Mouse (Mus musculus) T-helper 2 cell (primary cell): ENCODE data around the gene Krtap2-4.

ENCODE experiments used
- in situ Hi-C: fragments of 300-600 bp; cut with MboI, MseI; formaldehyde crosslinking; loops from one replicate; pipeline ENCODE4 v1.15.1; 2025; ENCODE audit warnings: high pct_unique_total_duplicates

Krtap2-4 gene

DNA sequence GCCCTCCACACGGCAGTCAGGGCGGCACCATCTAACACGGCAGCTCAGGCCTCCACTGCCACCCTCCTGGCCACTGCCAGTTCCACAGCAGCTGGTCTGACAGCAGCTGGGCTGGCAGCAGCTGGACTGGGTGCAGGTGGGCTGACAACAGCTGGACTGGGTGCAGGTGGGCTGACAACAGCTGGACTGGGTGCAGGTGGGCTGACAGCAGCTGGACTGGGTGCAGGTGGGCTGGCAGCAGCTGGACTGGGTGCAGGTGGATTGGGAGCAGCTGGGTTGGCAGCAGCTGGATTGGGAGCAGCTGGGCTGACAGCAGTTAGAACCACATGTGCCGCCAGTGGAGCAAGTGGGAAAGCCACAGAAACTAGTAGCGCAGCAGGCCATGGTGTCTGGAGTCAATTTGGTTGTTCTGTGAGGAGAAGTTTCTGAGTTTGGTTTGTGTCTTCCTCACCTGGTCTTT lies 31.4 kb downstream of the Krtap2-4 start, which contains the start of gene Krtap1-4:
Gene Krtap1-4 (minus strand): TSS at position 410 of the 460 bp plus-strand sequence.
- in situ Hi-C loops = no loop called here

DNA sequence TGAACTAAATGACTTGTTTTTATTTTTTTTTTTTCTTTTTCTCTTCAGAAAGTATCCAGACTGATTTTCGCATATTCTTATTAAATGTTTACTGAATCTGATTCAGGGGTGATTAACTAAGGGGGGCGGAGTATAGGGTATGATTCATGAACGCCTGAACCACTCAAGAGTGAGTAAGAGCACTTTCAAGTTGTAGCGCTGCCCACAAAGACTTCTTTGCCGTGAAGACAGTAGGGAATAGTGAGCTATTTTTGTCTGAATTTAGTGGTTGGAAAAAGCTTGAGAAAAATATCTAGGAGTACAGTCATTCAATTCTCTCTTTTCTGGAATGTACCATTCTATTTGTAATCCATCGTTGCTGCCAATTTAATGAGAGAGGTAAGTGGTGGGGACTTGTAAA lies 33.1 kb downstream of the Krtap2-4 start:
- in situ Hi-C loops = no loop called here

GRCm38 (mm10) chr11:99581051-99581450 lies 33.6 kb downstream of the Krtap2-4 start:
- in situ Hi-C loops = no loop called here

DNA sequence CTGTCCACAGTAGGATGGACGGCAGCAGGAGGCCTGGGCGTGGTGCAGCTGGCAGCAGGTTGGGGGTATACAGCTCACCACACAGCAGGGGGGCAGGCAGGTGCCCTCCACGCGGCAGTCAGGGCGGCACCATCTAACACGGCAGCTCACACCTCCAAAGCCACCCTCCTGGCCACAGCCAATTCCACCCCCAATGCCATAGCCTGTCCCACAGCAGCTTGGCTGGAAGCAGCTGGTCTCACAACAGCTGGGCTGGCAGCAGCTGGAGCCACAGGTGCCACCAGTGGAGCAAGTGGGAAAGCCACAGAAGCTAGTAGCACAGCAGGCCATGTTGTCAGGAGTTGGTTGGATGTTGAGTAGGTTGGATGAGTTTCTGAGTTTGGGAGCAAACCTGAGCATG lies 34.0 kb downstream of the Krtap2-4 start, which contains the start of gene Krtap1-5:
Gene Krtap1-5 (minus strand): TSS at position 381 of the 400 bp plus-strand sequence.
- in situ Hi-C loops = no loop called here

DNA sequence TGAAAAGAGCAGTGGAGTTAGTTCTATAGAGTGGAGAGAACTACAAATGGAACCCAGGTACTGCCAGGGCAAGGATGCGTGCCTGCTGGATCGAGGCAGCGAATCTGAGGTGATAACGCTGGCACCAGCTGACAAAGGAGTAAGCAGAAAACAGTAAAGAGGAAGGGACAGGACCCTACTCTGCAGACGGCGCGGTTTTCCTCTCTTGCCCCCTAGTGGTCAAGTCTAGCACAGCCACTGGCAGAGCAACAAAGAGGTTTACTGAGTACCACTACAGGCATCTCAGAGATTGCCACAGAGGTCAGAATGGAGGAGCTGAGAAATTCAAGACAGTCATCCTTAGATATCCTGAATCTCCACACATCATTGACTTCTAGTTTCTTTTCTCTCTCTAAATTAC lies 40.5 kb downstream of the Krtap2-4 start:
- in situ Hi-C loops = no loop called here

DNA sequence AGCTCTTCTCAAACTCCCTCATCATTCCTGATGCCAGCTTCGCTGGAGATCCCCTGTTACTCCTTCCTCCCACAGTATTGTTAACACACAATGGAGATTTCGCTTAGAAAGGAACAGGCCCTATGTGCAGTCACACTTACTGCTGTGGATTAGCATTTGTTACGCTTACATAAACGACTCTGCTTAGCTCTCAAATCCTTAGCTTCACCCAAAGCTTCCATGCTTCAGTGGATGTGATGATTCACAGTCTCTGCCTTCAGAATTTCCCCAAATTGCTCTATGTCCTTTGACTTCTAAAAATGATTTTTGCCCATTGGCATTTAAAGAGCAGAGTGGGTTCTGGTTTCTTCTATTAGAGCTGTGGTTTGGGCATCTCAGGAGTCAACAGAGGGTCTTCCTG lies 41.5 kb downstream of the Krtap2-4 start:
- in situ Hi-C loops = no loop called here

- in situ Hi-C loops = no loop called here
Observed at GRCm38 (mm10) chr11:99566530-99566929, 48.1 kb downstream of the Krtap2-4 start, which contains the start of gene Krtap3-1. Gene Krtap3-1 (minus strand): TSS chr11:99566630.
